Mouse (Mus musculus) neural tube, embryonic 15.5 days (tissue): Measurements from ENCODE around the gene Babam2. TPM values are rescaled to one million over a fixed set of nuclear protein-coding genes. Genes with fewer than 3 reads are reported as not detected.
A peak's percentile ranks its signal among the peaks of the same experiment; 100 is the strongest.

Source experiments
- ATAC-seq: fragments of 200-750 bp; cut with Nextera tagmentation; 2 replicates; pipeline ENCODE4 v1.8.0; 2017; ENCODE audit warnings: mild to moderate bottlenecking, moderate TSS enrichment, moderate library complexity; ENCODE audit not compliant: low FRiP score
- H3K27ac ChIP-seq: fragments of 300-500 bp; sonication (generic); replicated peaks from 2 replicates; pipeline ENCODE4 v1.5.1; 2015; ENCODE audit warnings: mild to moderate bottlenecking, inconsistent platforms
- H3K27me3 ChIP-seq: fragments of 300-500 bp; sonication (generic); replicated peaks from 2 replicates; pipeline ENCODE4 v1.6.1; 2015; ENCODE audit warnings: inconsistent platforms
- H3K36me3 ChIP-seq: fragments of 300-500 bp; sonication (generic); 2 replicates; pipeline ENCODE4 v1.6.1; 2015; ENCODE audit warnings: inconsistent platforms
- H3K4me1 ChIP-seq: fragments of 300-500 bp; sonication (generic); 2 replicates; pipeline ENCODE4 v1.6.1; 2015; ENCODE audit warnings: inconsistent platforms
- H3K4me2 ChIP-seq: fragments of 300-500 bp; sonication (generic); 2 replicates; pipeline ENCODE4 v1.6.1; 2015; ENCODE audit warnings: inconsistent platforms, mild to moderate bottlenecking, moderate library complexity
- H3K4me3 ChIP-seq: fragments of 300-500 bp; sonication (generic); replicated peaks from 2 replicates; pipeline ENCODE4 v1.5.1; 2015; ENCODE audit warnings: mild to moderate bottlenecking, inconsistent platforms
- H3K9ac ChIP-seq: fragments of 300-500 bp; sonication (generic); replicated peaks from 2 replicates; pipeline ENCODE4 v1.6.1; 2015; ENCODE audit warnings: mild to moderate bottlenecking, inconsistent platforms
- H3K9me3 ChIP-seq: fragments of 300-500 bp; sonication (generic); replicated peaks from 2 replicates; pipeline ENCODE4 v1.6.1; 2016; ENCODE audit warnings: inconsistent platforms
- WGBS: fragments of 180-500 bp; shearing (Covaris S2); methylation state at CpG from one replicate; pipeline ENCODE4 v1.1.7; 2015; ENCODE audit warnings: mixed read lengths; 5-methylcytosine and 5-hydroxymethylcytosine counted together
- polyA plus RNA-seq: library from polyadenylated mRNA; unstranded; fragments of >200 nt; fragmentation: Nextera tagmentation; extraction: Ambion mirVana; gene quantifications from 2 replicates; pipeline ENCODE4 v1.2.1, GENCODE M21; 2015

Babam2 gene
- polyA plus RNA-seq, 1 experiment from 2014 or later: 61.8 TPM

DNA sequence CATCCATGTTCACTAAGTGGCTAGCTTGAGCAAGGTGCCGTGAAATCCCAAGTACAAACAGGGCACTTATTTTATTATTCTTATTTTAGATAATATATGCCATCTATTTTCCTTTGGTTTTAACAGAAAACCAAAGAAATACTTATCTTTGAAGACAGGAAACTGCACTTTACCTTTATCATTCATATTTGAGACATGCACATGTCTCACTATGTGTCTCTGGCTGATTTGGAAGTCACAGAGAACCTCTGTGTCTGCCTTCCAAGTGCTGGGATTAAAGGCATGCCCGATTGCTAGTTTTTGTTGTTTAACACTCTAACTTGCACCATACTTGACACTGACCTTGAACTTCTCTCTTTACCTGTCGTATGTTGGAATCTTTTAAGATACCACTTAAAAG, 9.5 kb upstream of the Babam2 start:
- Histone ChIP-seq H3K4me2 (no peak overlapping the region), H3K4me3 (no peak overlapping the region), H3K36me3 (no peaks in the 10 kb centered on the region), H3K9me3 (no peaks in the 10 kb centered on the region), H3K27me3 (no peaks in the 10 kb centered on the region), H3K9ac (no peak overlapping the region), H3K27ac (no peak overlapping the region), H3K4me1 (no peaks in the 10 kb centered on the region)
- ATAC-seq: no peak
- 93% methylated on average over 3 of the region's 3 CpGs for WGBS

- H3K4me3 ChIP-seq: no peak overlapping the region
- no peaks in the 10 kb centered on the region for H3K27me3 ChIP-seq
- ATAC-seq: no peak
- H3K27ac ChIP-seq: no peak overlapping the region
- no peaks in the 10 kb centered on the region for H3K36me3 ChIP-seq
- no peak overlapping the region for H3K4me2 ChIP-seq
- H3K4me1 ChIP-seq: peaks cover 6% of the 10 kb centered on the region
- no peaks in the 10 kb centered on the region for H3K9me3 ChIP-seq
- H3K9ac ChIP-seq: no peak overlapping the region
These were observed 4.3 kb upstream of the Babam2 start for GRCm38 (mm10) chr5:31693191-31693590.

DNA sequence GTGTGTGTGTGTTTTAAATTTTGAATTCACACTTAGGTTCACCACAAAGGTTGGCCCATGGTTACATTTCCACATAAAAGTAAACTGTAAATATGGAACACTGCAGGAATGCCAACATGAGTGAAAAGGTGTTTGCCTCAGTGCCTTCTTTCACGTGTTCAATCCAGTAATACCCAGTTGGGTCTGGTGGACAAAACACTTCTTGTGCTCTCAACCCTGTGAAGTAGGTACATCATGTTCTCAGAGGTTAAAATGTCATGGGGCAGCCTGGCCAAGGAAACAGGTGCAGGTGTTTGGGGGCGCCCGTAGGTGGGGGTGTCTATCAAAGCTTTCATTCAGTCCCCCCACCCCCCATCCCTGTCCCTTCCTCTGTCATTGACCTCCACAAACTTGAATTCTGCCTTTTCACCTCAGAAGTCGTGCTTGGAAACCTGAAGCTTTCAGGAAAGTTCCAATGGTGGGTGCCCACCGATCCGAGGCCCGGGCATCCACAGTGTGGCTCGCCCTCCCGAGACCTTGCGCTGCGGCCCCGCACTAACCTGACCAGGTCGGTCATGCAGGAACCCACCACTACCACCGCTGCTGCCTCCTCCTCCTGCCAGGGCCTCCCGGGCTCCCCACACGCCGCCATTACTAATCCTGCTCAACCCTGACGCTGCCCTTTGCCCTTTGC, 377 bp upstream of the Babam2 start, which contains the start of gene Rbks:
Gene Rbks, minus strand, starts transcription at position 657 of the 673 bp plus-strand sequence.
- peaks cover 14% of the 10 kb centered on the region for H3K4me1 ChIP-seq
- ATAC-seq: no peak
- WGBS: 9% methylated on average over 17 of the region's 18 CpGs
- H3K27ac ChIP-seq: peak within 1 kb of the TSS; percentile 96
- H3K36me3 ChIP-seq: no peaks in the 10 kb centered on the region
- no peaks in the 10 kb centered on the region for H3K27me3 ChIP-seq
- peak within 1 kb of the TSS; percentile 68 for H3K4me2 ChIP-seq
- H3K4me3 ChIP-seq: peak within 1 kb of the TSS; percentile 89
- H3K9me3 ChIP-seq: no peaks in the 10 kb centered on the region
- H3K9ac ChIP-seq: peak within 1 kb of the TSS; percentile 92

- no peaks in the 10 kb centered on the region; the same call in 1 of the 2 replicates for H3K36me3 ChIP-seq
- H3K27ac ChIP-seq: peak overlapping the region; percentile 96
- peak overlapping the region; percentile 92 for H3K9ac ChIP-seq
- peak; percentile 88 for ATAC-seq
- peak overlapping the region; percentile 68 for H3K4me2 ChIP-seq
- peaks cover 14% of the 10 kb centered on the region for H3K4me1 ChIP-seq
- H3K9me3 ChIP-seq: no peaks in the 10 kb centered on the region
- H3K4me3 ChIP-seq: peak overlapping the region; percentile 89
- no peaks in the 10 kb centered on the region for H3K27me3 ChIP-seq
- 3% methylated on average over 16 of the region's 16 CpGs for WGBS
These were observed 828 bp downstream of the Babam2 start for GRCm38 (mm10) chr5:31698297-31698726.

DNA sequence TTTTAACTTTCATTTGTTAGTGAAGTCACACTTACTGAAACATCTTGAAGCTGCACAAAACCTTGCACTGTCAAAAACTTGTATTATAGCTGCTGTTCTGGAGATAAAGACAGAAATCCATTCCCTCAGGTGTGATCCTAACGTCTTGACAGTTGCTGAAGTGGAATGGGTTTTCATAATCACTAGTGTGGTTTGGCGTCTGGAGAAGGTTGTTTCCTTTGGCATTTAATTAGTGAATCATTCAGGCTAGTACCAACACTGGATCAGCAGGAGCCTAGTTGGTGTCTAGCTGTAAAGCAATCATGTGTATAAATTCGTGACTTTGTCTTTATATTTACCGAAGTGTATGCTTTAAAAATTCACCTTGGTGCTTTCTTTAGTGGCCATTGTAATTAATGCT, 1.4 kb downstream of the Babam2 start:
- Histone ChIP-seq H3K9me3 (no peaks in the 10 kb centered on the region), H3K4me3 (no peak overlapping the region), H3K9ac (no peak overlapping the region), H3K4me2 (peak overlapping the region; percentile 68), H3K4me1 (peaks cover 14% of the 10 kb centered on the region), H3K36me3 (no peaks in the 10 kb centered on the region; the same call in 1 of the 2 replicates), H3K27me3 (no peaks in the 10 kb centered on the region), H3K27ac (no peak overlapping the region)
- 29% methylated on average over 4 of the region's 4 CpGs for WGBS
- ATAC-seq: no peak

GRCm38 (mm10) chr5:31699397-31699796, 1.9 kb downstream of the Babam2 start:
- H3K4me1 ChIP-seq: peaks cover 14% of the 10 kb centered on the region
- H3K36me3 ChIP-seq: no peaks in the 10 kb centered on the region; the same call in 1 of the 2 replicates
- no peaks in the 10 kb centered on the region for H3K27me3 ChIP-seq
- no peak overlapping the region for H3K27ac ChIP-seq
- no peak overlapping the region for H3K9ac ChIP-seq
- H3K4me2 ChIP-seq: no peak overlapping the region
- ATAC-seq: no peak
- H3K4me3 ChIP-seq: no peak overlapping the region
- no peaks in the 10 kb centered on the region for H3K9me3 ChIP-seq

DNA sequence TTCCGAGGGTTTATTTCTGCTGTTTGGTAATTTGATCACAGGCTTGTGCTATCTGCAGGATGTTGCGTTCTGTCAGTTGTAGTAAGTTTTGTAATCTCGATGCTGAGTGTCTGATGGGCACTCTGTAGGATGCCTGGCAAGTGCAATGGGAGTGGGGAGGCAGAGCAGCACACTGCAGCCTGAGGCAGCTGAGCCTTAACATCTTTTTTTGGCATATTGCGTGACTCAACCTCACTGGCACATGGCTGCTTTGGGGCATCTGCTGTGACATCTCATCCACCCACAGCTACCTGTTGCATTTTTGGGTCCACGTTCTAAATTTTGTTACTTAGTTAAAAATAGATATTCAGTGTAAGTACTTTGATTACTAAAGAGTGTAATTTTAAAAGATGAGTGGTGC, 7.5 kb downstream of the Babam2 start:
- Histone ChIP-seq H3K9ac (no peak overlapping the region), H3K4me2 (no peak overlapping the region), H3K4me3 (no peak overlapping the region), H3K27ac (no peak overlapping the region), H3K4me1 (no peaks in the 10 kb centered on the region), H3K27me3 (no peaks in the 10 kb centered on the region), H3K36me3 (no peaks in the 10 kb centered on the region; the same call in 1 of the 2 replicates), H3K9me3 (no peaks in the 10 kb centered on the region)
- ATAC-seq: no peak
- 89% methylated on average over 5 of the region's 5 CpGs for WGBS

DNA sequence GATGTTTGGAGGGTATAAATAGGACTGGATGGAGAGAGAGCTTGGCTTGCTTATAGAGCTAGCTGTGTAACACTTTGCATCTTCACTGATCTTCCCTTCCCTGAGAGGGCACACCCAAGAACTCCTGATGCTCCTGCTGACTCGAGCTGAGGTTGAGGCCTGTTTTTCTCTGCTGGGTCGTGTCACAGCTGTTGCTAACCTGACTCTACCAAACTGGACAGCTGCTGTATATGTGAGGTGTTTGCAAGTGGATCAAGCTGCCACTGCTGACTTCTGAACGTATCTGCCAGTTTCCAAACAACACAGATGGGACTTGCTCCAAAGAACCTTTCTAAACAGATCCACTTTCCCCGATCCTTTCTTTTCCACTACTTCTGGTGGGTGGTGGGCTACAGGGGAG, 9.3 kb downstream of the Babam2 start:
- Histone ChIP-seq H3K9me3 (no peaks in the 10 kb centered on the region), H3K27me3 (no peaks in the 10 kb centered on the region), H3K4me3 (no peak overlapping the region), H3K4me1 (no peaks in the 10 kb centered on the region), H3K36me3 (no peaks in the 10 kb centered on the region; the same call in 1 of the 2 replicates), H3K9ac (no peak overlapping the region), H3K4me2 (no peak overlapping the region), H3K27ac (no peak overlapping the region)
- WGBS: 88% methylated on average over 4 of the region's 4 CpGs
- ATAC-seq: no peak

- no peak for ATAC-seq
- Histone ChIP-seq H3K4me1 (no peaks in the 10 kb centered on the region), H3K27ac (no peak overlapping the region), H3K4me3 (no peak overlapping the region), H3K4me2 (no peak overlapping the region), H3K9me3 (no peaks in the 10 kb centered on the region), H3K9ac (no peak overlapping the region), H3K27me3 (no peaks in the 10 kb centered on the region), H3K36me3 (no peaks in the 10 kb centered on the region)
- 83% methylated on average over 1 of the region's 1 CpGs for WGBS
These were observed 11.9 kb downstream of the Babam2 start for GRCm38 (mm10) chr5:31709389-31709788.

DNA sequence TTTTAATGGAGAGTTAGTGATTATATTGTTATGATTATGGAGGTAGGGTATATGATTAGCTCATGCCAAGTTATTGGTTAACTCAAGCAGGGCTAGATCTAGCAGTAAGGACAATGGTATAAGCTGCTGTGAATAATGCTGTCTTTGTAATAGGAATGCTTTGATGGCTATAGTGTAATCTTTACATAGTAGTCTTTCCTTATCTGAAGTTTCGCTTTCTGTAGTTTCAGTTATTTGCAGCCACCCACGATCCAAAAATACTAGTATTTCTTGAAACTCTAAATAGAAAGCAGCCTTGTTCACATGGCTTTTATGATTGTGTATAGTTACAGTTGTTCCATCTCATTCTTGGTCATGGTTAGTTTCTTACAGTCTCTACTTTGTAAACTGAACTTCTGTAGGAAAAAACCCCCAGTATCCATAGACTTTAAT, 15.8 kb downstream of the Babam2 start:
- Histone ChIP-seq H3K4me3 (no peak overlapping the region), H3K9ac (no peak overlapping the region), H3K4me2 (no peak overlapping the region), H3K27ac (no peak overlapping the region), H3K36me3 (no peaks in the 10 kb centered on the region), H3K27me3 (no peaks in the 10 kb centered on the region), H3K9me3 (no peaks in the 10 kb centered on the region), H3K4me1 (no peaks in the 10 kb centered on the region)
- 88% methylated on average over 2 of the region's 2 CpGs for WGBS
- ATAC-seq: no peak

GRCm38 (mm10) chr5:31713841-31714264, 16.4 kb downstream of the Babam2 start:
- Histone ChIP-seq H3K27ac (no peak overlapping the region), H3K36me3 (no peaks in the 10 kb centered on the region), H3K4me2 (no peak overlapping the region), H3K9me3 (no peaks in the 10 kb centered on the region), H3K4me3 (no peak overlapping the region), H3K4me1 (no peaks in the 10 kb centered on the region), H3K27me3 (no peaks in the 10 kb centered on the region), H3K9ac (no peak overlapping the region)
- no peak for ATAC-seq
- 79% methylated on average over 5 of the region's 5 CpGs for WGBS

DNA sequence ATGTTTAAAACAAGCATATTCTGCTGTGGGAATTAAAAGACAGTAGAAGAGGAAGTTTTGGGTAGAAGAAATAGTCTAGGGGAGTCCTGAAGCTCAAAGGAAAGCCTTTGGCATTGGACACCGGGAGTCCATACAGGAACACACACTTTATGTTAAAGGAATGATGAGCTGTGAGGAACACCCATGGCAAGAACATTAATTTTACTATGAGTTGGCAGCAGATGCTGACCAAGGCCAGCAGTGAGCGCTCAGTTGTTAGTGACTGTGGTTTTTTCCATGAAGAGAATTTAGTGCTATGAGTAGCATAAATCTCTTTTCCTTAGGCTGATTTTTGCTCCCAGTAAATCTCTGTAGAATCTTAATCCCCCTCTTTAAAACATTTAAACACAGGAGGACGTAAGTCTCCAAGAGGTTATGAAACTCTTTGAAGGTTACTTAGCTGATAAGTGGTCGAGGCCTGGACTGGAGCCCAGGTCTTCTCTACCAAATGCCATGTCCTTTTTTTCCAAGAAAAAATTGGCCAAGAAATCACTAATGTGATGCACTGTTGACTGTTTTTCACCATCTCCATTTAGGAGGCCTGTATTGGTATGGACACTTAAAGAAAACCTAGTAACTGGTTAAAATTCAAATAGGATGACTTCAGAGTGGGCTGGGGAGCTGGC, 18.1 kb downstream of the Babam2 start:
- no peaks in the 10 kb centered on the region for H3K9me3 ChIP-seq
- 81% methylated on average over 4 of the region's 4 CpGs for WGBS
- no peaks in the 10 kb centered on the region for H3K36me3 ChIP-seq
- no peak for ATAC-seq
- H3K4me1 ChIP-seq: no peaks in the 10 kb centered on the region
- H3K27ac ChIP-seq: no peak overlapping the region
- H3K9ac ChIP-seq: no peak overlapping the region
- H3K27me3 ChIP-seq: no peaks in the 10 kb centered on the region
- no peak overlapping the region for H3K4me2 ChIP-seq
- H3K4me3 ChIP-seq: no peak overlapping the region
